Mouse (Mus musculus) thymus, postnatal 0 days (tissue): Measurements from ENCODE around the gene Tra2a. TPM values are rescaled to one million over a fixed set of nuclear protein-coding genes. Genes with fewer than 3 reads are reported as not detected.
A peak's percentile ranks its signal among the peaks of the same experiment; 100 is the strongest.

Source experiments
- DNase-seq: peaks from one replicate; pipeline ENCODE4 v3.0.0-alpha.2; 2015; ENCODE audit warnings: low spot score
- polyA plus RNA-seq: library from polyadenylated mRNA; unstranded; fragments of >200 nt; fragmentation: Nextera tagmentation; extraction: Ambion mirVana; gene quantifications from 2 replicates; pipeline ENCODE4 v1.2.1, GENCODE M21; 2015

The Tra2a gene
- polyA plus RNA-seq, 1 experiment from 2014 or later, result 99.0 TPM

DNA sequence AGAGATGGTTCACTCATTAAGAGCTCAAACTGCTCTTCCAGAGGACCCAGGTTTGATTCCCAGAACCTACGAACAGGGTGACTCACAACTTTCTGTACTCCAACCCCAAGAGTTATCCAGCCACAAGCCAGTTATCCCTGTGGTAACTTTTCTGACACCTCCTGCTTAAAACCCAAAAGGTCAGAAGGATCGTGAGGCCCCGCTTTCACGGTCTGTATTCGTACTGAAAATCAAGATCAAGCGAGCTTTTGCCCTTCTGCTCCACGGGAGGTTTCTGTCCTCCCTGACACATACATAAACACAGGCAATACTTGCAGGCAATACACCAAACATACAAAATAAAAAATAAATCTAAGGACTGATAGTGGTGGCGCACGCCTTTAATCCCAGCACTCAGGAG is 27.5 kb downstream of the Tra2a start:
- DNase-seq, result peak; percentile 91

DNA sequence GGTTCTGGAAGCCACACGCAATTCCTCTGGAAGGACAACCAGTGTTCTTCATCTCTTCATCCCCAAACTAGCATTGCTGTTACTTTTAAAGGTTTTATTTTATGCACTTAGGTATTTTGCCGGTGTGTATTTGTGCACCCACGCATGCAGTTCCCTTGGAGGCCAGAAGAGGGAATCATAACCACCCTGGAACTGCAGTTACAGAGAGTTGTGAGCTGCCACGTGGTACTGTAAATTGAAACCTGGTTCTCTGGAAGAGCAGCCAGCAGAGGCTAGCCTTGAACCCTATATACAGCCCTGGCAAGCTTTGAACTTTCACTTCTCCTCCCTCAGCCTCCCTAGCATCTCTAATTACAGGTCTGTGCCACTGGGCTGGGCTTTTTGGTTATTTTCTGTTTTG is 30.5 kb downstream of the Tra2a start:
- DNase-seq, result peak; percentile 68

DNA sequence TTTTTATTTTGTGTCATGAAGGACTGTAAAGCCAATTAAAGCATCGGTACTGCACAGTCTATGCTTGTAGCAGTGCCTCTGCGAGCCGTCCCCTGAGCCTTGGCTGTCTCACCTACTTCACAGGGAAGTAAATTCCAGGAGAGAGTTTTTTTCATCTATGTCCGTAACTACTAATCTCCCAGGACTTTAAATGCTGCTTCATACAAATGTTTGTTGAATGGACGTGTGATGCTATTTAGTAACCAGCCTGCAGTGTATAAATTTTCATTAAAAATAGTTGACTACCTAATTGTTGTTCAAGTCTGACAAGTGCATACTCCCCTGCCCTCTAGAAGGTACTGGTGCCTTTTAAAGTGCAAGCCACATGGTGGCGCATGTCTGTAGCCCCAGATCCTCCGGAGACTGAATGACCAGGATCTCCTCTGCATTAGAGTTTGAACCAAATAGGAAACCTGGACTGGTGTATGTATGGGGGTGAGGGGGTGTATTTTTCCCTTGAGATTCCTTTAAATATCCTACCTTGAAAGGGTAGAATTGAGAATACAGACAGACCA is 35.6 kb downstream of the Tra2a start:
- DNase-seq, result peak; percentile 59

DNA sequence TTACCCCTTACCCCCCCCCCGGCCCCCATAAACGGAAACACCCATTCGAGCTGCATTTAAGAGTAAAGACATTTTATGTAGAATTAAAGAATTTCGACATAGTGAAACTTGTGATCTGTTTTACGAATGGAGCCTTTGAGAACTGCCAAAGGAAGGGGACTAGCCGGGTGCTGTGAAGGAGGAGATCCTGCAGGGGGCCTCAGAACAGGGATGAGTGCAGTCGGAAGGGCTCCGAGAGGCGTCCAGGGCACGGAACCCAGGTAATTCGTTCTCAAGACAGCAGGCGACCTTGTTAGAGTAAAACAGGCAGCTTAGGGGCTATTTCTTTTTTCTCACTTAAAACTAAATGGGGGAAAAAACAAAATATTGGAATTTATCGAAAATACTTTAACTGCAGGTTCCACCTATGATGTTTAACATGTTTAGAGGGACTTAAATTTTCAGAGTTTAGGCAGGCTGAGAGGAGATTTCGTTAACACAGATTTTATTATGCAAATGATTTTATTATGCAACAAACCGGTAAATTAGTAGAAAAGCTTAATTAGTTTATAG is 36.6 kb downstream of the Tra2a start:
- DNase-seq, result peak; percentile 83

DNA sequence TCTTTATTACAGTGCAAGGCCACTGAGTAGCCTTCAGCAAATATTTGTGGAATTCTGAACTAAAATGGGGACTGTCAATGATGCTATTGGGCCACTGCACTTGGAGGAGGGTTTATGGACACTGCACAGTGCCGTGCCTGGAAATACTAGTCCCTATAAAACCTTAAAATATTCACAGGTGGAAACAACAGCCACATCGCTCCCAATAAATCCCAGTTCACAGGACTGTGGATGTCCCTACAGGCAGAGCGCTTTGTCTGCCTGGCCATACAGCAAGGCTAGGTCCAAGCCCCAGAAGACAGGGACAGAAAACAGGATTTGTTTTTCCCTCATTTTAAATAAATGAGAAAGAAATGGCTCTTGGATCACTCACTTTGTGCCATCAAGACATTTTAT is 38.1 kb downstream of the Tra2a start:
- DNase-seq, result no peak

DNA sequence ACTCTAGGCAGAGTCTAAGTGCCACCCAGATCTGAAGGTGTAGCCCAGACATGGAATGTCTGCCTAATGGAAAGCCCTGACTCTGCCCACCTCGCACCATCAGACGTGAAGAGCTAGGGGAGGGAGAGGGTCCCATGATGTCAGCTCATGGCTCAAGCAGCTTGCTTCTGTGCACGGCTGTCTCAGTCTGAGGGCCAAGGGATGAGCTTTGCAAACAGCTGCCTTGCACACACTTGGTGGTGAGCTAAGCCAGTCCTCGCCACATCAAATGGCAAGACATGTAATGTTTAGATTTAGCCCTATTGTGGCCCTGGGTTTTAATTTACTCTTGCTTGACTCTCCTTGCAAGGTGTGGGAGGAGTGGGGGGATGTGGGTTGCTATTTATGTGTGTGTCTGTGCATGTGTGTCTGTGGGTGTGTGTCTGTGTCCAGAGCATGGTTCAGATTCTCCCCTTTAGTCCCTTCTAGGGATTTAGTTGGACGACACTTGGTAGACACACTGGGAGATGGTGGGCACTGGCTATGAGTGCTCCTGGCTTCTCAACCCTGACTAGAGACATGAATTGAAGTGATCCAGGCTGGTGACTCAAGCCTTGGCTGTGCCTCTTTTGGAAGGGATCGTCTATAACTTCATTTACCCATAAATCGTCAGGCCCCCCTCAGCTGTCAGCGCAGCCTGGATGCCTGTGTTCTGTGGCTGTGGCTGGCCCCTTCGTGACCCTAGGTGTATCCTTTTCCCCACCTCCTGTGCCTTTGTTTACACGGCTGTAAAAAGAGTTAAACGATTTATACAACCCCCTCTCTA is 38.7 kb downstream of the Tra2a start:
- peak; percentile 39 for DNase-seq

DNA sequence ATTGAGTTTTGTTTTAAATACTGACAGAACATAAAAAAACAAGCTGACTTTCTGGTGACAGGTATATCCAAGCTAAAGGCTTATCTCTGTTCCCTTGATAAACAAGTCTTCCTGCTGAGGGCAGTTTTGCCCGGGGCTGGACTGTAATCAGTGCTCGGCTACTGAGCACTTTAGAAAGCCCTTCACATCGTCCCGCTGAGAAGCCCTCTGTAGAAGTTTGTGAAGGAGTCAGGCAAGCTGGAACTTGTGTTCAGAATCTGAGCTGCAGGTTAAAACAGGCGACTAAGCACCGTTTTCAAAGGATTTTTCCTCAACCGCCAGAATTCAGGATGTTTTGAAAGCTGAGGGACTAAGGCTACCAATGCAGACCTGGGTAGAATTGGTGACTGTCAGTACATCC is 41.9 kb downstream of the Tra2a start:
- DNase-seq, result no peak

DNA sequence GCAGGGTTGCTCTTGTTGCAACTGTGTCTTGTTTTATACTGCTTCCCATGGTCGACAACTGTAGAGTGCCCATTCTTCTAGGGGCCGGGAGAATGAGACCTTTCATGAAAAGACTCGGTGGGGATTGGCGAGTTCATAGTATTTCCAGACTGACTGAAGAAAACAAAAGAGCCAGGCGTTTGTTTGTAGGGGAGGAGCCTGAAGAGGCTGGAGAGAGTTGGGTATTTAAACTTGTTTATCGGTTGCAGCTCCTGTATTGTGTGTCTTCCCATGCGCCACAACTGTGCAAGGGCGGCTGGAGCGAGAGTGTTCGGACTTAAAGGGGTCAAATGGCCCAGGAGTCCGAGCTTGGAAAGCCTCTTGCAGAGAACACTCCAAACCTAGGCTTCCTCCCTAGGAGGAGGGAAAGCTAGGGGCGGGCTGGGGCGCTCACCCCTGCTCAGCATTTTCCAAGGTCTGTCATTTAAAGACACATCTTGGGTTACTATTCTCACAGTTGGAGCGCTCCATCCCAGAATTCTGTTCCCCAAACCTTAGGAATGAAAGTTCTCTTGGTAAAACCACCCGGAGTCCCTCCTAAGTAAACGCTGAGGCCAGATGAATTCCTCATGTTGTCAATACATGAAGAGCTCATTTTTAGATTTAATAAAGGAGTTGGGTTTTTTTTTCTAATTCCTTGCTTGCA is 43.8 kb downstream of the Tra2a start:
- DNase-seq, result peak; percentile 28

DNA sequence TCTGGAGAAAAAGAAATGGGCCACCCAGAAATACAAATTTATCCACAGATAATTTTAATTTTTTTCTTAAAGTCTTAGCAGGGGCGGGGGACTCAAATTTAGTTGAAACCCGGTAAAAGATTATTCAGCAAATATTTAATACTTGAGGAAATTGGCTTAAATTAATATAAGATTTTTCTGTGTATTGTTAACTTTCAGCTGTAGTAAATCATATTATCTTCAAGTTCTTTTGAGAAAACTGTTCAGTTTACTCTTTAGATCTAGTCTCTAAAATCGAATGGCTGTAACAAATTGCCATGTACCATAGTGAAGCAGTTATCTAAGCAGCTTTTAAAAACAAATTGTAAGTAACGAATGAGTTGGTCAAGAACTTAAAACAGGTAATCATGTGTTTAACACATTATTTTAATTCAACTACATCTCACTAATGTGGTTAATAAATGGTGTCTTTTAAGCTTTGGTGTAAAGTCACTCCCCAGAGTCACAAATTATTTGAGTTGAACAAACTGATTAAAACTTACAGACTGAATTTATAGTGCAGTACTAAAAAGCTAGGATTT is 44.8 kb downstream of the Tra2a start:
- DNase-seq, result no peak

DNA sequence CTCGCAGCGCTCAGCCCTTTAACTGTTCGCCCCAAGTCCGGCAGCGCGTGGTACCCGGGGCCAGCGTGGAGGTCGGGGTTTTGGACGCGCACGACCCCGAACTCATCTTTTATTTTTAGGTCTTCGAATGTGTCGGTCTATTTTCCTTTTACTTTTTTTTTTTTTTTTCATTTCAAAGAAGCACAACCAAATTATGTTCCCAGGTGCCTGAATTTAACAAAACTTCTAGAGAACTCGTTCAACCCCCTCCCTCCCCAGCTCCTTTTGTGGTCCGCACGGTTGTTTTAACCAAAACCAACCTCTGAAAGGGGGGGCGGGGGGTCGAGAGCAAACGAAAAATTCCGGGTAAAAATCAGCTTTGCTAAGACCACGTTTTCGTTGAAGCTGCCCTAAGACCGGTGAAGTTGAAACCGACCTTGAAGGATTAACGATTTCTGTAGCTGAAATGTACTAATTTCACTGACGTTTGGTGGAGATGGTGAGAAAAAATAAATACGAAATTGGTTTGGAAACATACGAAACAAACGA is 45.5 kb downstream of the Tra2a start:
- DNase-seq, result peak; percentile 72

DNA sequence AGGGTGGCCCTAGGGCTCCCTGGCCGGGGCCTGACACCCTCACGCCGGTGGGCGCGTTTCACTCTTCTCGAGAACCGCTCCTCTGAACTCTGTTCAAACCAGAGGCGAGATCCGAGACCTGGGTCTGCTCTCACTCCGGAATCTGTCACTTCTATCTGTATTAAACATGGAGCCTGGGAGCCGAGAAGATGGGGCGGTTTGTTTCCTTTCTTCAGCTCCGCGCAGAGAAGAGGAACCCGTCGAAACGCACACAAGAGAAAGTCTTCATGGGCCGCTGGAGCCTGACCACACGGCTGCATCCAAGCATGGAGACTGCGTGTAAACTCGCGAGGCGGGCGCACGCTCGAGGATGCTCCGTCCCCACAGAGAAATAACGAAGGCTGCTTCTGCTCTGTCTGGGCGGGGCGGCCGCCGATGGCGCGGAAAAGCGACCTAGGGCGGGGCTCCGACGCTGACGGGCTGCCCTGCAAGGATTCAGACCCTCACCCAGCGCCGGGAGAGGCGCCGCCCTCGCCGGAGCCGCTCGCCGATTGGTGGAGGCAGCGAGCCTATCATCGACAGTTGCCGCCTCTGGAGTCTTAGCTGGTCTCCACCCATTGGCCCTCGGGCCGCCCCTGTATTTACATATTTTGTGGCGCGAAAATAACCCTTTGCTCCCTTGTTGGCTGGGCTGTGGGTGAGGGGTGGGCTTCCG is 46.1 kb downstream of the Tra2a start:
- DNase-seq, result peak; percentile 99

DNA sequence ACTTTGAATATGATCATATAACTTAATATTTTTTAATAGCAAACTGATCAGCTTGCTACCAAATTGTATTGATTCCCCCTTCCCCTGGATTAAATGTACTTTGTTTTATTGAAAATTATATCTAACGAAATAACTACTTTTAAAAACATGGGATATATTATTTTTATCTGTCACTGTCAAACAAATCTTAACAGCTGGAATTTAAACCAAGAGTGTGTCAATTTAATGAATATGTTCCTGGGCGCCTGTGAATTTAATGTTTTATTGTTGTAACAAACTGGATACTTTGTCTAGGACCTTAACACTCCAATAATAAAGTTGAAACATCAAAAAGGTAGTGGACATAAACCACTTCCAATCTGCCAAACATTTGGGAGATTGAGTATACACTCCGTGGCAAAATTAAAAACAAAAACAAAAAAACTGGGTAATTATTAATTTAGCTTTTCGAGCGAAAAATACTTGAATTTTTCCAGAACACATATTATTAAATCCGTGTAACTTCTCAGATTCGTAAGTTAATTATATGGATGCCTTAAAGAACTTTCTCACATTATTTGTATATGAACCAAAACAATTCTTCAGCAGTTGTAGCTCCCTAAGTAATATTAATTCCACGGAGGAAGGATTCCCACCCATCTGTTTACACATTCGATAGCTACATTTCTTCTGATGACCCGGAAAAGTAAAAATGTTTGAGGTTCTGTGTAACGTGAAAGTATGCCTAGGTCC is 46.9 kb downstream of the Tra2a start:
- DNase-seq, result no peak

DNA sequence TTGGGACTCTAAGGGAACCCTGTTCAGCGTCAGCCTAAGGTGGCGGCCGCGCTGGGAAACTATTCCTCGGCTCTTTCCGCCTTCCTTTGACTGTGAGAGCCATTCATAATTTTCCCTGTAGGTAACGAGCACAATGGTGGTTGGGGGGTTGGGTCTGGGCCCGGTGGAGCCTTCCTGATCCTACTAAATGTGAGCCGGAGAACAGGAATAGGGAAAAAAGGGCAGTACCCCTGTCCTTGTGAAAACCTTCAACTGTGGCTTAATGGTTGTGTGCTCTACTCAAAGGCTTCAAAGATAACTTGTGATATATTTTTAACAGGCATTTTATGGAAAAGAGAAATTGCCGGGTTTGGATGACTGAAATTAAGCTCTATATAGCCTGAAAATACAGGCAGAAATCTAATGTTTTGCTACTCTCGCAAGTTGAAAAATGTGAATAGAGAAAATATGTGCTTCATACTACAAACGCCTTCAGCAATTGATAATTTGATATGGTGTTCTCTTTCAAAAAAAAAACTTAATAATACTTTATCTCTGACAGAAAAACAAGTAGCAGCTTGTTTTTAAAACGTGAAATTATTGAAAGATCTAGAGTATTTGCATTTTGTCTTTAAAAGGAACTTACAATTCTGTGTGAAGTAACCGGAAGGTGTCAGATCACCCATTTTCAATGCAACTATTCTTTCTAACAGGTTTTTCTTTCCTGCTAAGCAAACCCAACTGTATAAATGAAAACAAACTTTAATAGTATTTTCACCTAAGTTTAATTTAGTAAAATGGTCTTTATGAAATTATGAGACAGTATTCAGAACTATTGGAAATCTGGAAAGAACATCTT is 47.9 kb downstream of the Tra2a start:
- DNase-seq, result no peak

DNA sequence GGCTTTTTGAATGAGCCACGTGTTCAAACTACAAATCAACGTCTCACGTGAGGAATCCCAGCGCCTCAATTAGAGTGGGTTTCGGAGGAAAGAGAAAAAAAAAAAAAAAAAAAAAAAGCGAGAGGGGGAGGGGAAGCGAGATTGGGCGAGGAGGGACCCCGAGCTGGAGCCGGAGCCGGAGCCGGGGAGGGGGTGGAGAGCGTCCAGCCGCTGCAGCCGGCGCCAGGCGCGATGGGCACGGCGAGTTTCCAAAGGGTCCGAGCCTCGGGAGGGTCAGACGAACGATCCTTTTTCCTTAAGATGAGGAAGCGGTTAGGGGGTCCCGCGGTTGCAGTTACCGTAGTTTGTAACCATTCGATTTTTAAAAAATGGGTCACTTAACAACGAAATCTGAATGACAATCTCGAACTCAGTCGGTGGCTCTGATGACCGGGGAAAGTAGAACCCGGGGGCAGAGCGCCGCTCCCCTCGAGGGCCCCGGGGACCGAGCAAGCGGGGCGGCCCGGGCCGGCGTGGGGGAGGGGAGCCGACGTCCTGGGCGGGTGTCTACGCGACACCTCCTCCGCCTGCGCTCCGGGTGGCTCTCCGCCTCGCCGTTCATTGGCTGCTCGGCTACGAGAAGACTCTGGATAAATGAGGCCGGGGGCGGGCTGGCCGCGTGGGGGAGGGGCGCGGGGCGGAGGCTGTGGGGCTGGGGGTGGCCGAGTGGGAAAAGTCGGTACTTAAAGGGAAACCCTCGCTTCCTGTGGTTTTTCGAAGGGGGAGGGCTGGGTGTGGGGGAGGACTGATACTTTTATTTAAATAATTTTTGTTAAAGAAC is 48.7 kb downstream of the Tra2a start, which contains the start of gene Igf2bp3:
TSS of gene Igf2bp3 (minus strand) at position 30 of the 820 bp plus-strand sequence.
- DNase-seq, result peak; percentile 96

DNA sequence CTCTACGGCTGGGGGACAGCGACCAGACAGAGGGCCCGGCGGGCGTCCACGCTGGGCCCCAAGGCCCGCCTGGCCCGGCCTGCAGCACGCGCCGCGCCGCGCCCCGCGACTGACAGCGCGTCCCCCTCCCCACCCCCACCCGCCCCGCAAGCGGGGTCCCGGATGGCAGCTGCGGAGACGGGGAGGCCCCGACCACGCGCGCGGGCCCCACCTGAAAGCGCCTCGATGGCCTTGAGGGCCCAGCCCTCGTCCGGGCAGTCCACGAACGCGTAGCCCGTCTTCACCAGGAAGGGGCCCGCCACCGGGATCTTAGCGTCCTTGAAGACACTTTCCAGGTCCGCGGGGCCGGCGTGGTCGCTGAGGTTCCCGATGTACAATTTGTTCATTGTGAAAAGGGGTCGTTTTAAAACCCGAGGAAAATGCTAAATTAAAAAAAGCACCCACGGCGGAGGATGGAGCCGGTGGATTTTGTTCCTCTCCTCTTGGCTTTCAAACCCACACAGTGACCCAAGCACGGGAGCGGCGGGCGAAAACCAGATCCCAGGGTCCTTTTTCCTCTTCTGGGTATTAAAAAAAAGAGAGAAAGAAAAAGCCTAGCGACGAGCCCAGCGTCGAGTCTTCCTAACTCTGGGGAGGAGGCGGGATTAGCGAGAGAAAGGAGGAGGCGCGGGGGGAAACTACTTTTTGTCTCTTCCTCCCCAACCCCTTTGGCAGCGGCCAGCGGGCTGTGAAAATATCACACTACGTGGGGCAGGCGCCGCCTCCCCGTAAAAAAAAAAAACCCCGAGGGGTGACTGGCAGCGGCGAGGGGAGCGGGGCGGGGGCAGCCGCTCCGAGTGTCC is 49.5 kb downstream of the Tra2a start:
- DNase-seq, result peak; percentile 80

DNA sequence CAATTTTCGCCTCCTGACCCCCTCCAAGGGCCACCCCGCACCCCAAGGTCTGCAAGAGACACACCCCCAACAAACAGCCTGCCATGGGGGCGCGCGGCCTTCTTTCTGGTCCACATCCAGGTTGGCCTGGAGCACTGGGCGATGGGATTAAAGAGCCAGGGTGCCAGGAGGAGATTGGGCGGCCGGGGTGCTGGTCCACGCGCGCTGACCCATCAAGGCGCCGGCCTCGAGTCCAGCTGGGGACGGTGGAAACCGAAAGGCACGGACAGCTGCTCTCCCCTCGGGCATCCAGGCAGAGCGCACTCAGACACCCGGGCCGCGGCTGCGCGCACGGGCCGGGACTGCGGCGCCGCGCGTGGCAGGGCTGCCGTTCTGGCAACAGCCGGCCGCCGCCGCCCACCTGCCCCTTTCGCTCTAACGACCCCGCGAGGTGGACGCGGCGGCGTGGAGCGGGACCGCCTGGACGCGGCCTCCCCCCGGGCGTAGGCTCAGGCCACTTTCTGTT is 50.2 kb downstream of the Tra2a start:
- DNase-seq, result peak; percentile 36

DNA sequence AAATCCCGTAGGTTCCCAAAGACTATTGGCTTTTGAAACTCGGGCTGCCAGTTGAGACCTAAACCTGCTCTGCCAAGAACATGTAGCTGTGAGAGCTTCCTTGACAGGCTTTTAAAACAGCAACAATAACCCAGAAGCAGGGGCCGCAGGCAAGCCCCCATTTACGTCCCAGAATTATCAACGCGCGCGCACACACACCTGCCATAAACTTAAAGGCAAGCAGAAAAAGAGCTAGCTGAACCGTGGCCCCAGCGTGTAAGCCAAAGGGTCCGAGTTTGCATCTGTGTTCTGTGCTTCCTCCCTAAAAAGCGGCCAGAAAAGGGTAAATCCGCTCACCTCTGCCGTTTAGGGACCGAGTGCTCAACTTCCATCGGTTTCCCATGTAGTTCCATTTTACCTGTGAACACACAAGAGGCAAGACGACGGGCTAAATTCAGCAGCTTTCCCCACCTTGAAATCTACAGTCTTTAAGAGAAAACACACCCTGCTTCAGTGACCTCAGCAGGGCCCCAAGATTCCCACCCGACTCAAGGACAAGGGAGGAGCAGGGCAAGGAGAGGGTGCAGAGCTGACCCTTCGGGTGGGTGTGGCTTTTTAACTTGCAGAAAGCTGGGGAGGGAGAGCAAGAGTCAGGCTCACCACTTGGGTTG is 50.8 kb downstream of the Tra2a start:
- peak; percentile 23 for DNase-seq
